Mouse (Mus musculus) mouse embryonic stem cell (cell line): Measurements from ENCODE around the gene Gm12248.

ENCODE experiments used
- in situ Hi-C, 2 experiments: fragments of 300-500 bp; cut with MboI; formaldehyde crosslinking; loops; 1 replicate in 1 of 2; 3 replicates in 1 of 2; pipeline ENCODE4 v1.14.3; 2019 to 2020; ENCODE audit warnings: low sequenced_read_pairs in 2 of 2, low pct_unique_long_range_greater_than_20kb in 1 of 2, mixed read lengths in 1 of 2; ENCODE audit not compliant: unreplicated experiment in 1 of 2

The Gm12248 gene

DNA sequence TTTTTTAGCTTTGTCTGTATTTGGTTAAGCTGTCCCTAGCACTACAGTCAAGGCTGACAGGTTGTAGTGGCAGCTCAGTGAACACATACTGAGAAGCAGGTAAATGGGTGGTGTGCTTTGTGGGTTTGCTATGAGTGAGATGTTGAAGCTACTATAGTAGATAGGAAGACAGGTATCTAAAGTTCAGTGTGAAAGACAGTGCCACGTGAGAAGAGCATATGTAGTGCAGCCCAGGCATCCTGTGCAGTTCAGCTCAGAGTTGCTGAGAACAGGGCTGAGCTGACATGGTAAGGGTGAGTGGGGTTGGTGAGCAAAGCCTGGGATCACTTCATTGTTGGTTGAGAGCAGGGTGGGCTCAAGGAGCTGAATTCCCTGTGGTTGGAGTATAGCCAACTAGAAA lies 75.5 kb downstream of the Gm12248 start:
- in situ Hi-C loops, result loop anchor here in 1 of 2 experiments (5.0 kb wide), 1 partner anchor 60 kb away; no protein-coding TSS in a partner anchor

DNA sequence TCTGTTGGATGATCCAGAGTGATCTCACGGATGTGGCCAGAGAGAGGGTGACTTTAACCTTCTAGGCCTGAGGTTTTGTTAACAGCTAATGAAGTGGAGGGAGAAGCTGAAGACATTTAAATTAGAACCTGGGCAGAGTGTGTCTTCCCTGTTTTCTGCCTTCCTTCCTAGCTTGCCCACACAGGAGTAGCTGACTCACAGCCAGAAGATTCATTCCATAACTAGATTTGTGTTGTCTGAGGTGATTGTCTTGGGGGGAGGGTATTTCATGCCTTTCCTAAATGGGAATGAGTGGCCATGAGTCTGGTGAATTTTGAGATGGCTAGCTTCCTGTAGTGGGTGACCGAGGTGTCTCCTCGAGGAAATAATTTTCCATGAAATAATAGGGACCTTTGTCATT lies 76.6 kb downstream of the Gm12248 start:
- in situ Hi-C loops, result loop anchor here in 1 of 2 experiments (5.0 kb wide), 1 partner anchor 59 kb away; no protein-coding TSS in a partner anchor

DNA sequence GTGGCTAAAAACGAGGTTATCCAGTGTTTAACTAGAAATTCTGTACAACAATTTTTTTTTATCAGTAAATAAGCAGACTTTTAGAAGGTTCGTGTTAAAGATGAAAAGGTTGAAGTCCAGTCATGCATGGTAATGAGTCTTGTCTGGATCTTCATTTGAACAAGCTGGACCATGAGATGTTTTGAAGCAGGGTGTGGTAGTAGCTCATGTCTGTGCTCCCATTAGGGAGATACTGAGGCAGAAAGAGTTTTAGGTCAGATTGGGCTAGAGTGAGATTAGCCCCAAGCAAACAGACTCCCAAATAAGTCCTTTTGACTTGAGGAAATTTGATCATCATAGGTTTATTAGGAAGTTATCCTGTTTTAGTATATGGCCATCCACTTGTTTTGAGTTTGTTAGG lies 77.6 kb downstream of the Gm12248 start:
- in situ Hi-C loops, result loop anchor here in 1 of 2 experiments (5.0 kb wide), 1 partner anchor 58 kb away; no protein-coding TSS in a partner anchor

DNA sequence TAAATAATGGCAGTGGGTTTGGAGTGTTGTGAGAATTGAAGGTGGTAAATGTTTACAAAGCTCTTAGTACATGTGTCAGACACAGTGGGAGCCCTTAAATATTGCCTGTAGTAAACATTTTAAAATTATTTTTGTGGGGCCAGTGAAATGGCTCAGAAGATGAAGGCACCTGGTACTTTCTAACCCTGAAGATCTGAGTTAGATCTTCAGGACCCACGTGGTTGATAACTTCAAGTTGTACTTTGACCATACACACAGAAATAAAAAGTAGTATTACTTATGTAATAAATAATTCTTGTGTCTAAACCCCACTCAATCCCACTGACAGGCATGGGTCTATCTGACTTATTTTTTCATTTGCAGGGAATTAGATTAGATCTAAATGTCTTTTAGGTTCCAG lies 78.3 kb downstream of the Gm12248 start:
- in situ Hi-C loops, result loop anchor here in 1 of 2 experiments (5.0 kb wide), 1 partner anchor 57 kb away; no protein-coding TSS in a partner anchor
